ENCODE assay signal across 8 mouse cellular contexts in the genomic region with DNA sequence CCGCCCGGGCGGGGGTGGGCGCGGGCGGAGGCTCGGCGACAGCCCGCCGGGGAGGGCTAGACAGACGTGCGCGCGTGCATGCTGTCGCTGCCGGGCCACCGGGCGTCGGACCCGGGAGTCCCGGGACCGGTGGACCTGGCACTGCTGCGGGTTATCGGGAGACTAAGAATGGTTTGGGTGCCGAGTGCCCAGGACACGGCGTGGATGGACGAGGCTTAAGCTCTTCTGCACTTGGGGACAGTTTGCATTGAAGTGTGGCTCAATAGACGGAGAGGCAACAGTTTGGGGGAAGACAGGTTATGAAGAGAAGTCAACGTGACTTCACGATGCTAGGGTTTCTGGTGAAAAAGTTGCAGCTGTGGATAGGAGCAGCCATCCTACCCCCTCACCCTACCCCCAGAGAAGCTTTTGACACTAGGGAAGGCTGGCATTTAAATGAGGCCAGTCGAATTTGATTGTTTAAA. TPM values are rescaled to one million over a fixed set of nuclear protein-coding genes. Genes with fewer than 3 reads are reported as not detected.
A peak's percentile ranks its signal among the peaks of the same experiment; 100 is the strongest.
DNase-seq lines count a peak whose midpoint lies in the region; ATAC-seq and TF ChIP-seq lines count a peak whose summit lies in the region.

No protein-coding gene starts in this region.

- H3K4me2 ChIP-seq in forebrain, embryonic 13.5 days: peak overlapping the region; percentile 70
- H3K4me2 ChIP-seq in limb, embryonic 14.5 days (replicated peaks; ENCODE audit: low read depth, low read length, severe bottlenecking): peak overlapping the region; percentile 67
- peak overlapping the region; percentile 68 for H3K4me2 ChIP-seq in neural tube, embryonic 15.5 days

- peak overlapping the region; percentile 92 for H3K9ac ChIP-seq in forebrain, embryonic 13.5 days
- H3K9ac ChIP-seq in limb, embryonic 14.5 days (ENCODE audit: low read depth, low read length, severe bottlenecking): peak overlapping the region; percentile 87
- peak overlapping the region; percentile 87 for H3K9ac ChIP-seq in neural tube, embryonic 15.5 days (replicated peaks)

- TF ChIP-seq POLR2A in testis, adult 2 months (IDR thresholded peaks at IDR 0.05; ENCODE audit: control insufficient read depth, low read depth, low read length): no peak
- TF ChIP-seq POLR2A in limb, embryonic 14.5 days (IDR thresholded peaks at IDR 0.05; ENCODE audit: borderline replicate concordance, extremely low read depth, insufficient read depth, insufficient read length): no peak

- no peaks in the 10 kb centered on the region for H3K27me3 ChIP-seq in testis, adult 2 months (ENCODE audit: control insufficient read depth, insufficient read depth, low read length)
- no peaks in the 10 kb centered on the region for H3K27me3 ChIP-seq in forebrain, embryonic 13.5 days
- H3K27me3 ChIP-seq in limb, embryonic 14.5 days (ENCODE audit: control insufficient read depth, insufficient read depth, low read length): no peaks in the 10 kb centered on the region
- no peaks in the 10 kb centered on the region for H3K27me3 ChIP-seq in neural tube, embryonic 15.5 days (replicated peaks)

- no peaks in the 10 kb centered on the region for H3K36me3 ChIP-seq in testis, adult 2 months (ENCODE audit: control insufficient read depth, insufficient read depth, low read length)
- no peaks in the 10 kb centered on the region for H3K36me3 ChIP-seq in forebrain, embryonic 13.5 days (ENCODE audit: poor library complexity, severe bottlenecking)
- no peaks in the 10 kb centered on the region for H3K36me3 ChIP-seq in limb, embryonic 14.5 days (ENCODE audit: control insufficient read depth, insufficient read depth, low read length)
- H3K36me3 ChIP-seq in neural tube, embryonic 15.5 days: no peaks in the 10 kb centered on the region

- intact Hi-C loops in gastrocnemius, adult 2 months (cut with DNase I): loop anchor here (5.0 kb wide), 1 partner anchor 115 kb away; no protein-coding TSS in a partner anchor
- intact Hi-C loops in gastrocnemius, postnatal 36 days (cut with DNase I): loop anchor here (5.0 to 10.0 kb wide), 2 partner anchors 123 to 125 kb away; partner anchors contain the start of gene Rrm2

- WGBS in forebrain, embryonic 13.5 days: under 1% methylated on average over 28 of the region's 32 CpGs
- under 1% methylated on average over 26 of the region's 32 CpGs for WGBS in limb, embryonic 14.5 days
- under 1% methylated on average over 32 of the region's 32 CpGs for WGBS in neural tube, embryonic 15.5 days

- H3K9me3 ChIP-seq in forebrain, embryonic 13.5 days (replicated peaks): no peaks in the 10 kb centered on the region
- no peaks in the 10 kb centered on the region for H3K9me3 ChIP-seq in limb, embryonic 14.5 days (ENCODE audit: control insufficient read depth, low read length)
- no peaks in the 10 kb centered on the region for H3K9me3 ChIP-seq in neural tube, embryonic 15.5 days (replicated peaks)

- peak overlapping the region; percentile 66; the same call in 1 of the 2 replicates for H3K27ac ChIP-seq in gastrocnemius, adult 2 months
- peak overlapping the region; percentile 2; the same call in 1 of the 2 replicates for H3K27ac ChIP-seq in testis, adult 2 months (ENCODE audit: control insufficient read depth, insufficient read depth, low read depth, low read length)
- peak overlapping the region; percentile 96 for H3K27ac ChIP-seq in forebrain, embryonic 13.5 days
- peak overlapping the region; percentile 98 for H3K27ac ChIP-seq in limb, embryonic 14.5 days (replicated peaks; ENCODE audit: low read depth, low read length)
- peak overlapping the region; percentile 96 for H3K27ac ChIP-seq in neural tube, embryonic 15.5 days (replicated peaks)

- peak overlapping the region; percentile 82 for H3K4me3 ChIP-seq in gastrocnemius, adult 2 months
- H3K4me3 ChIP-seq in testis, adult 2 months (ENCODE audit: control insufficient read depth, low read depth, low read length): peak overlapping the region; percentile 96
- H3K4me3 ChIP-seq in forebrain, embryonic 13.5 days: peak overlapping the region; percentile 88
- peak overlapping the region; percentile 90 for H3K4me3 ChIP-seq in limb, embryonic 14.5 days (replicated peaks; ENCODE audit: low read length)
- peak overlapping the region; percentile 82 for H3K4me3 ChIP-seq in neural tube, embryonic 15.5 days (replicated peaks)

- no peak for ATAC-seq in forebrain, embryonic 13.5 days
- no peak for ATAC-seq in limb, embryonic 14.5 days (ENCODE audit: low FRiP score, low read depth)
- ATAC-seq in neural tube, embryonic 15.5 days (ENCODE audit: low FRiP score): no peak

- no peak for DNase-seq in gastrocnemius, adult 2 months
- DNase-seq in gastrocnemius, postnatal 36 days: no peak
- DNase-seq in testis, postnatal 10 days (ENCODE audit: low spot score): no peak
- DNase-seq in limb, embryonic 14.5 days (ENCODE audit: low spot score): no peak
- no peak for DNase-seq in right cerebral cortex, postnatal 36 days (ENCODE audit: low spot score in 2 of 2)

- peaks cover 5% of the 10 kb centered on the region for H3K4me1 ChIP-seq in testis, adult 2 months (ENCODE audit: control insufficient read depth, insufficient read depth, low read length)
- H3K4me1 ChIP-seq in forebrain, embryonic 13.5 days: peaks cover 40% of the 10 kb centered on the region
- peaks cover 12% of the 10 kb centered on the region for H3K4me1 ChIP-seq in limb, embryonic 14.5 days (ENCODE audit: control insufficient read depth, insufficient read depth, low read length)
- H3K4me1 ChIP-seq in neural tube, embryonic 15.5 days: peaks cover 41% of the 10 kb centered on the region

- TF ChIP-seq CTCF in gastrocnemius, adult 2 months (IDR thresholded peaks at IDR 0.05): no peak
- TF ChIP-seq CTCF in testis, adult 2 months (IDR thresholded peaks at IDR 0.05; ENCODE audit: control insufficient read depth, insufficient read depth, insufficient replicate concordance, low read depth, low read length): no peak

RNA-seq across cellular contexts. Expression of gene Mboat2, which starts 1.3 kb away (rescaled TPM):
- 1 to 10 TPM in 1 of 2 experiments, under 1 TPM in 1; 0.46 to 1.1 TPM for total RNA-seq in gastrocnemius, adult 2 months (2021)
- total RNA-seq in gastrocnemius, postnatal 36 days (2021): 1 to 10 TPM; 2.3 to 2.4 TPM
- 8.4 and 9.7 TPM in 2 replicates for polyA plus RNA-seq in testis, adult 2 months (2012; rRNA removed)
- polyA plus RNA-seq in forebrain, embryonic 13.5 days (2015; fragmentation: Nextera tagmentation; extraction: Ambion mirVana): 61.0 and 66.5 TPM in 2 replicates
- polyA plus RNA-seq in limb, embryonic 14.5 days (2012; rRNA removed): 24.7 and 25.2 TPM in 2 replicates
- 66.4 and 70.5 TPM in 2 replicates for polyA plus RNA-seq in limb, embryonic 14.5 days (2014; fragmentation: Nextera tagmentation; extraction: Ambion mirVana)
- polyA plus RNA-seq in neural tube, embryonic 15.5 days (2015; fragmentation: Nextera tagmentation; extraction: Ambion mirVana): 58.8 and 61.9 TPM in 2 replicates

Comparison
In these comparisons a context has a peak if more than half of its experiments do, and no peak if none do; other contexts are left out.
1. H3K27ac ChIP-seq: peak in every context shown above with its lines; median percentile 98 in limb, embryonic 14.5 days; 96 in forebrain, embryonic 13.5 days; 96 in neural tube, embryonic 15.5 days; 66 in gastrocnemius, adult 2 months; 2 in testis, adult 2 months.